Mouse (Mus musculus): ENCODE measurements around the gene Arid3a. TPM values are rescaled to one million over a fixed set of nuclear protein-coding genes. Genes with fewer than 3 reads are reported as not detected.
A peak's percentile ranks its signal among the peaks of the same experiment; 100 is the strongest.
"Not testable (repeated sequence)": the region's sequence is repeated elsewhere in the genome, so short reads cannot be mapped to it uniquely, and the experiment has no call there.

Gene Arid3a
- polyA plus RNA-seq, 1 experiment from 2014 or later = 2.9 TPM

DNA sequence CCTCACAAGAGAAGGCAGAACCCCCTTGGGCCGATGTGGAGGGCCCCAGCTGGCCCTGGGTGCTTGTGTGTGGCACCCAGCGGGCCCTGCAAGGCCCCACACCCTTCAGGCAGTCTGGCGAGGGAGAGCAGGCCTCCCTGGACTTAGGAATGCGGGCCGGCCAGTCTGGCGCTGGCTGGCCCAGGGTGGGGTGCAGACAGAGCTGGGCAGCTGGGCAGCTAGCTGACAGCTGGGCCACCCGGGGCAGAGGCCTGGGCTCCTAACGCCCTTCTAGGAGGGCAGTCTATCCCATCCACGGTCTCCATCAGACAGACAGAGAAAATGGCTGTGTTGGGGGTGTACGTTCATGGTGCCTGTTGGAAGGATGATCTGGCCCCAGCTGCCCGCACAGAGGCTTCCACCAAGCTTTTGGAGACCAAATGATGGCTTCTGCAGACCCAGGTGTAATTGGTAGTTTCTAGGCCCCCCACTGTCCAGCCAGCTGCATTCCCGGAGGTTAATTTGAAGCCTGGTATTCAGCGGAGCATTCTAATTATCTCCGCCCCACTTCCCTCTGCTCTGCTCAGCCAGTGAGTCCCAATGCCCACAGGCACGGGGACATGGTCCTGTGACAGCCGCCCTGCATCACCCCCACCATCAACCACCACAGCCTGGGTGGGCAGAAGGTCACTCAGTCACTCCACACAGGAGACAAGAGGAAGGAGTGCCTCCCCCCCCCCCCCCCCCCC is 18.8 kb downstream of the Arid3a start:
- Histone ChIP-seq H3K4me2 (no peak overlapping the region), H3K27ac (no peak overlapping the region), H3K9me3 (no peaks in the 10 kb centered on the region), H3K36me3 (replicated peaks) (no peaks in the 10 kb centered on the region; the same call in 1 of the 2 replicates), H3K4me3 (no peak overlapping the region), H3K4me1 (peaks cover 10% of the 10 kb centered on the region), H3K9ac (no peak overlapping the region), H3K27me3 (replicated peaks) (no peaks in the 10 kb centered on the region)
- 24% methylated on average over 16 of the region's 16 CpGs for WGBS
- ATAC-seq (replicated peaks) = no peak

DNA sequence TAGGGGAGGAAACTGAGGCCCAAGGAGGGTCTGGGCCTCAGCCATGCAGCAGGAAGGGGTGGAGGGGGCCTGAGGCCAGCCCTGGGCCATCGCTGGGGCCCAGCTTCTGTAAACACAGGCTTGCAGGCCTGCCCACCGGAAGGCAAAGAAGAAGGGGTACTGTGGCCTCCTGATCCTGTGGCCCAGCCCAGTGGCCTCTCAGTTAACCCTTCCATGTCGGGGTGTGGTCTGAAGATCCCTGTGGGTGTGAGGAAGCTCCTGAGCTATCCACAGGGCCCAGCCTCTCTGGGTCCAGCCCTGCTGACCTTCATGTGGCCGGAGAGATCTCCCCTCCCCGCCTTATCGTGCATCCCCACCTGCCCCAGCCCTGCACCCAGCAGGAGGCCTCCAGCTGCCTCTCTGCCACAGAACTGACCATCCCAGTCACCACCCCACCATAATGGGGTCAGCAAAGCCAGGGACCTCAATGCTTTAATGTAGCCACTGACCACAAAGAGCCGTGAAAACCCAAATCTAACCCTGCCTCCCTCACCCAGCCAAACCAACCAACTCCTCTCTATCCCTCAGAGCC is 20.0 kb downstream of the Arid3a start:
- peaks cover 8% of the 10 kb centered on the region; the same call in 1 of the 2 replicates for H3K36me3 ChIP-seq (replicated peaks)
- H3K4me2 ChIP-seq = no peak overlapping the region
- H3K27me3 ChIP-seq (replicated peaks) = no peaks in the 10 kb centered on the region
- H3K9me3 ChIP-seq = no peaks in the 10 kb centered on the region
- peaks cover 10% of the 10 kb centered on the region for H3K4me1 ChIP-seq
- 35% methylated on average over 7 of the region's 7 CpGs for WGBS
- no peak overlapping the region for H3K9ac ChIP-seq
- no peak for ATAC-seq (replicated peaks)
- no peak overlapping the region for H3K27ac ChIP-seq
- H3K4me3 ChIP-seq = no peak overlapping the region

GRCm38 (mm10) chr10:79947502-79947901 is 20.7 kb downstream of the Arid3a start:
- peaks cover 8% of the 10 kb centered on the region; the same call in 1 of the 2 replicates for H3K36me3 ChIP-seq (replicated peaks)
- no peaks in the 10 kb centered on the region for H3K27me3 ChIP-seq (replicated peaks)
- ATAC-seq (replicated peaks) = no peak
- no peak overlapping the region for H3K4me2 ChIP-seq
- WGBS = 81% methylated on average over 6 of the region's 6 CpGs
- H3K9ac ChIP-seq = no peak overlapping the region
- no peak overlapping the region for H3K4me3 ChIP-seq
- peaks cover 10% of the 10 kb centered on the region for H3K4me1 ChIP-seq
- no peak overlapping the region for H3K27ac ChIP-seq
- H3K9me3 ChIP-seq = no peaks in the 10 kb centered on the region

- peaks cover 17% of the 10 kb centered on the region; the same call in 1 of the 2 replicates for H3K36me3 ChIP-seq (replicated peaks)
Observed at GRCm38 (mm10) chr10:79949873-79950272, 23.0 kb downstream of the Arid3a start.

DNA sequence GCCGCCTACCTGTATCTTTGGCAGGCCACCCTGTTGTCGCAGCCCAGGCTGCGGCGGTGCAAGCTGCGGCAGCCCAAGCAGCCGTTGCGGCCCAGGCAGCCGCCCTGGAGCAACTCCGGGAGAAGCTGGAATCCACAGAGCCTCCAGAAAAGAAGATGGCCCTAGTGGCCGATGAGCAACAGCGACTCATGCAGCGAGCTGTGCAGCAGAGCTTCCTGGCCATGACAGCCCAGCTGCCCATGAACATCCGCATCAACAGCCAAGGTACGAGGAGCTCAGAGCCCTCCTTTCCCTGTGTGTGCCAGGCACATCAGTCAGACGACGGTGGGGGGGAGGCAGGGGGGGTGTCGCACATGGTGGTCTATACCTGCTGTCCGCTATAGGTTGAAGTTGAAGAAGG is 23.8 kb downstream of the Arid3a start:
- no peak for ATAC-seq (replicated peaks)
- no peaks in the 10 kb centered on the region for H3K27me3 ChIP-seq (replicated peaks)
- H3K36me3 ChIP-seq (replicated peaks) = peaks cover 17% of the 10 kb centered on the region; the same call in 1 of the 2 replicates
- no peak overlapping the region for H3K27ac ChIP-seq
- no peak overlapping the region for H3K4me2 ChIP-seq
- peaks cover 7% of the 10 kb centered on the region for H3K4me1 ChIP-seq
- no peak overlapping the region for H3K9ac ChIP-seq
- 79% methylated on average over 18 of the region's 18 CpGs for WGBS
- H3K4me3 ChIP-seq = no peak overlapping the region
- H3K9me3 ChIP-seq = no peaks in the 10 kb centered on the region

More at GRCm38 (mm10) chr10:79949873-79950272, 23.0 kb downstream of the Arid3a start:
- H3K9me3 ChIP-seq = no peaks in the 10 kb centered on the region
- no peak overlapping the region for H3K4me2 ChIP-seq
- no peak for ATAC-seq (replicated peaks)
- 93% methylated on average over 4 of the region's 4 CpGs for WGBS
- H3K9ac ChIP-seq = no peak overlapping the region
- no peak overlapping the region for H3K27ac ChIP-seq
- H3K4me1 ChIP-seq = peaks cover 10% of the 10 kb centered on the region
- no peaks in the 10 kb centered on the region for H3K27me3 ChIP-seq (replicated peaks)
- H3K4me3 ChIP-seq = no peak overlapping the region

DNA sequence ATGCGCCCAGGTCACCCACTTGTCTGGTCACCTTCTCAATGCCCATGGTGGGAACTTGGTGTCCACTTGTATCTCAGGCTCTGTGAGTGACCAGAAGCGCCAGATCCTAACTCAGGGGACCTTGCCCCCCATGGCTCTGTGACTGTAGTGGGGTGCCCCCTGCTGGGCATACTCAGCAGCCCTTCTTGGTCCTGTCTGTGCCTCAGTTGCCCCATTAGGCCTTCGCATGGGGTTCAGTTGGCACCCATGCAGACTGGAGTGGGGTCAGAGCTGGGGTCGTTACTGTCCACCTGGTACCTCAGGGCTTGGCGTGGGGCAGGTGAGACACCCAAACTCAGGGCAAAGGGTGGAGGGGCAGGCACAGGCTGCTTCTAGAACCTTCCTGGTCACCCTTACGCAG is 27.1 kb downstream of the Arid3a start:
- Histone ChIP-seq H3K36me3 (replicated peaks) (peaks cover 17% of the 10 kb centered on the region; the same call in 1 of the 2 replicates), H3K27ac (no peak overlapping the region), H3K4me3 (no peak overlapping the region), H3K4me1 (no peaks in the 10 kb centered on the region), H3K27me3 (replicated peaks) (no peaks in the 10 kb centered on the region), H3K9me3 (no peaks in the 10 kb centered on the region), H3K4me2 (no peak overlapping the region), H3K9ac (no peak overlapping the region)
- WGBS = 90% methylated on average over 6 of the region's 6 CpGs
- no peak for ATAC-seq (replicated peaks)

DNA sequence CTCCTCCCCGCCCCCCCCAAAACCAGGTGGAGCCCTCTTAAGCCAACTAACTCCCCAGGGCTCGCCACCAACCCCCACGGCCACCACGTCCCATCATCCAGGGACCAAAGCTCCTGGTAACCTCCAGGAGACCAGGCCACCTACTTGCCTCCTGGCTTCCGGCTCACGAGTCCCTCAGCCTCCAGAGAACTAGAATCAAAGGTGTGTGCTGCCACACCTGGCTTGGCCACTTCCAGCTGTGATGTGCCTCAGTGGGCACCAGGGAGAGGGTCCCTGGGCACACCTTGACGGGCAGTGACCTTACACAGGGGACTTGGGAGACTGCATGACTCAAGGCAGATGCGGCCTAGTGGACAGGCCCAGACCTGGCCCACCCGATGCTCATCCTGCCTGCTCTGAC is 28.8 kb downstream of the Arid3a start:
- 76% methylated on average over 9 of the region's 9 CpGs for WGBS
- Histone ChIP-seq H3K4me2 (no peak overlapping the region), H3K9ac (no peak overlapping the region), H3K4me3 (no peak overlapping the region), H3K27ac (no peak overlapping the region), H3K36me3 (replicated peaks) (peaks cover 17% of the 10 kb centered on the region; the same call in 1 of the 2 replicates), H3K27me3 (replicated peaks) (no peaks in the 10 kb centered on the region), H3K9me3 (no peaks in the 10 kb centered on the region), H3K4me1 (peaks cover 3% of the 10 kb centered on the region)
- ATAC-seq (replicated peaks) = no peak

GRCm38 (mm10) chr10:79956643-79957154 is 29.9 kb downstream of the Arid3a start:
- no peak overlapping the region for H3K27ac ChIP-seq
- 20% methylated on average over 4 of the region's 4 CpGs for WGBS
- ATAC-seq (replicated peaks) = no peak
- H3K4me1 ChIP-seq = peaks cover 9% of the 10 kb centered on the region
- H3K27me3 ChIP-seq (replicated peaks) = no peaks in the 10 kb centered on the region
- H3K9me3 ChIP-seq = no peaks in the 10 kb centered on the region
- peaks cover 9% of the 10 kb centered on the region; the same call in 1 of the 2 replicates for H3K36me3 ChIP-seq (replicated peaks)
- no peak overlapping the region for H3K9ac ChIP-seq
- no peak overlapping the region for H3K4me2 ChIP-seq
- H3K4me3 ChIP-seq = no peak overlapping the region

- no peaks in the 10 kb centered on the region for H3K9me3 ChIP-seq
- no peak overlapping the region for H3K9ac ChIP-seq
- H3K4me2 ChIP-seq = peak overlapping the region; percentile 8; the same call in 1 of the 2 replicates
- no peak for ATAC-seq (replicated peaks)
- H3K4me3 ChIP-seq = no peak overlapping the region
- WGBS = 13% methylated on average over 21 of the region's 21 CpGs
- H3K27me3 ChIP-seq (replicated peaks) = no peaks in the 10 kb centered on the region
- no peak overlapping the region for H3K27ac ChIP-seq
- H3K36me3 ChIP-seq (replicated peaks) = peaks cover 9% of the 10 kb centered on the region; the same call in 1 of the 2 replicates
- peaks cover 9% of the 10 kb centered on the region for H3K4me1 ChIP-seq
Observed at GRCm38 (mm10) chr10:79958140-79958816, 31.4 kb downstream of the Arid3a start.

- not testable (repeated sequence) for H3K27me3 ChIP-seq (replicated peaks); ATAC-seq (replicated peaks); H3K4me1 ChIP-seq; H3K9ac ChIP-seq; H3K27ac ChIP-seq; H3K9me3 ChIP-seq
- WGBS = 35% methylated on average over 10 of the region's 10 CpGs
- Histone ChIP-seq H3K36me3 (replicated peaks) (peaks cover 11% of the 10 kb centered on the region; the same call in 1 of the 2 replicates), H3K4me3 (peak overlapping the region; percentile 58), H3K4me2 (peak overlapping the region; percentile 75)
Observed at GRCm38 (mm10) chr10:79959412-79959811, 32.6 kb downstream of the Arid3a start.

DNA sequence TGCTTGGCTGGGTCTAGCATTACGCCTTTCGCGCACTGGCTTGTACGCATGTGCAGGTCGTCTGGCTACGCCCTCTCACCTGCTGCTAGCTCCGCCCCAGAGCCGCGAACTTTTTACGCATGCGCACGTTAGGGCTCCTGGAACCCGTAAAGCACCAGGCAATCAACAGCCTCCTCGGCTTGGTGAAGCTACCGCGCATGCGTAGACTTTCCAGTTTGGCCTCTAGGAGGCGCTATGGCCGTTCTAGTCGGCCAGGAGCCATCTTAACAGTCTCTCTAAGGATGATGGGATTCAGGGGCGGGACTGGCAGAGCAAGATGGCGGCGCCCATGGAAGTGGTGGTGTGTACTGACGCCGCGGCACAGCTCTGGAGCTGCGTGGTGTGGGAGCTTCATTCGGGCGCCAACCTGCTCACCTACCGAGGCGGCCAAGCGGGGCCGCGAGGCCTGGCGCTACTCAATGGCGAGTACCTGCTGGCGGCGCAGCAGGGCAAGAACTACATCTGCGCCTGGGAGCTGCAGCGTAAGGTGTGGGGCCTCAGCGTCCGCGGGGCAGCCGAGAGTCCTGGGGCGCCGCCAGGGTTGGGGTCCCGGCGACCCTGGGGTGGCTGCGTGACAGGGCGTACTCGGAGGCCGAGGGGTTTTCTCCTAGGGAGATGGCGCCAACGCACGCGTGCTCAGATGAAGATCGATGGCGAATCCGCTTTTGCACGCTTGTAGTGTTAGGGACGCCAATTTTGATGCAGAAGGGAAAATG is 33.2 kb downstream of the Arid3a start, which contains the start of gene Wdr18:
Gene Wdr18 (plus strand): TSS at position 306 of the 755 bp plus-strand sequence.
- H3K4me3 ChIP-seq = peak within 1 kb of the TSS; percentile 58
- peaks cover 16% of the 10 kb centered on the region; the same call in 1 of the 2 replicates for H3K36me3 ChIP-seq (replicated peaks)
- no peaks in the 10 kb centered on the region for H3K27me3 ChIP-seq (replicated peaks)
- peak; percentile 98 for ATAC-seq (replicated peaks)
- H3K9me3 ChIP-seq = no peaks in the 10 kb centered on the region
- H3K4me1 ChIP-seq = peaks cover 9% of the 10 kb centered on the region
- under 1% methylated on average over 61 of the region's 61 CpGs for WGBS
- H3K27ac ChIP-seq = peak within 1 kb of the TSS; percentile 69
- H3K4me2 ChIP-seq = peak within 1 kb of the TSS; percentile 75
- H3K9ac ChIP-seq = peak within 1 kb of the TSS; percentile 56
